Mouse (Mus musculus) neural tube, embryonic 13.5 days (tissue): Measurements from ENCODE around the gene Plce1. TPM values are rescaled to one million over a fixed set of nuclear protein-coding genes. Genes with fewer than 3 reads are reported as not detected.
"Not testable (repeated sequence)": the region's sequence is repeated elsewhere in the genome, so short reads cannot be mapped to it uniquely, and the experiment has no call there.

Experiments used
- ATAC-seq: fragments of 200-750 bp; cut with Nextera tagmentation; 2 replicates; pipeline ENCODE4 v1.8.0; 2017; ENCODE audit warnings: low read depth, mild to moderate bottlenecking, moderate TSS enrichment, moderate library complexity
- H3K27ac ChIP-seq: fragments of 300-500 bp; sonication (generic); replicated peaks from 2 replicates; pipeline ENCODE4 v1.5.1; 2015; ENCODE audit warnings: moderate library complexity, mild to moderate bottlenecking, inconsistent platforms
- H3K27me3 ChIP-seq: fragments of 300-500 bp; sonication (generic); 2 replicates; pipeline ENCODE4 v1.6.1; 2015; ENCODE audit warnings: mild to moderate bottlenecking, inconsistent platforms
- H3K36me3 ChIP-seq: fragments of 300-500 bp; sonication (generic); 2 replicates; pipeline ENCODE4 v1.6.1; 2015; ENCODE audit warnings: mild to moderate bottlenecking, inconsistent platforms
- H3K4me1 ChIP-seq: fragments of 300-500 bp; sonication (generic); replicated peaks from 2 replicates; pipeline ENCODE4 v1.6.1; 2015; ENCODE audit warnings: inconsistent platforms
- H3K4me2 ChIP-seq: fragments of 300-500 bp; sonication (generic); 2 replicates; pipeline ENCODE4 v1.6.1; 2015; ENCODE audit warnings: inconsistent platforms, mild to moderate bottlenecking, moderate library complexity
- H3K4me3 ChIP-seq: fragments of 300-500 bp; sonication (generic); 2 replicates; pipeline ENCODE4 v1.5.1; 2015; ENCODE audit warnings: mild to moderate bottlenecking, inconsistent platforms
- H3K9ac ChIP-seq: fragments of 300-500 bp; sonication (generic); 2 replicates; pipeline ENCODE4 v1.6.1; 2015; ENCODE audit warnings: moderate library complexity, mild to moderate bottlenecking, inconsistent platforms
- H3K9me3 ChIP-seq: fragments of 300-500 bp; sonication (generic); 2 replicates; pipeline ENCODE4 v1.6.1; 2016; ENCODE audit warnings: inconsistent platforms
- WGBS: fragments of 180-500 bp; shearing (Covaris S2); methylation state at CpG from one replicate; pipeline ENCODE4 v1.1.7; 2015; 5-methylcytosine and 5-hydroxymethylcytosine counted together
- polyA plus RNA-seq: library from polyadenylated mRNA; unstranded; fragments of >200 nt; fragmentation: Nextera tagmentation; extraction: Ambion mirVana; gene quantifications from 2 replicates; pipeline ENCODE4 v1.2.1, GENCODE M21; 2015

Gene Plce1
- polyA plus RNA-seq, 1 experiment from 2014 or later: 5.2 TPM

DNA sequence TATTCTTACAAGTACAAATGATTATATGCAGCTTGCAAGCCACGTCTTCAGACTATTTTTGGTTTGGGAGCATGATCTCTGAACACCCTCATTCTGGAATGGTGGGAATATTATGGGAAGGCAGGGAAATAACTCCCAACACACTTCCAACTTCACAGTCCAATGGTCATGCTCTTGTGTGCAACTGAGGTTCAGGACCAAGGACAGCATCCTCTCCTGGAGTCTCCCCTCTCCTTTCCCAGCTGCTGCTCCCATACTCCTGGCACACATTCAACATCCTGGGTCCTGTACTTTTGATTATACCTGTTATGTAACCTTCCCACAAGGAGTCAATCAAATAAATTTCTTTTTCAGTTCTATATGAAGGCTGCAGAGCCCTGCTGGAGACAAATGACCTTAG is 77.9 kb downstream of the Plce1 start:
- no peak for ATAC-seq
- WGBS: 76% methylated on average over 1 of the region's 1 CpGs
- Histone ChIP-seq H3K4me2 (no peak overlapping the region), H3K4me1 (no peaks in the 10 kb centered on the region), H3K9ac (no peak overlapping the region), H3K27me3 (no peaks in the 10 kb centered on the region), H3K4me3 (no peak overlapping the region), H3K27ac (no peak overlapping the region), H3K9me3 (no peaks in the 10 kb centered on the region), H3K36me3 (no peaks in the 10 kb centered on the region)

DNA sequence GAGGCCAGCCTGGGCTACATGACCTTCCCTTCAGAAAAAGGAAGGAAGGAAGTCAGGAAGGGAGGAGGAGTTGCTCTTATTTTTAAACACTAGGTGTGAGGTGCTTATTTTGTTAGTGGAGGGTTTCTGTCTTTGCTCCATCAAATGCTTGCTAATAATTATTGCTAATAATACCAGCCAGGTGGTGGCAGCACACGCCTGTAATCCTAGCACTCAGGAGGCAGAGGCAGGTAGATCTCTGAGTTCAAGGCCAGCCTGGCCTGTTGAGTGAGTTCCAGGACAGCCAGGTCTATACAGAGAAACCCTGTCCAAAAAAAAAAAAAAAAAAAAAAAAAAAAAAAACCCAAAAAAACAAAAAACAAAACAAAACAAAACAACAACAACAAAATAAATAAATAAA is 81.0 kb downstream of the Plce1 start:
- H3K4me1 ChIP-seq: peaks cover 12% of the 10 kb centered on the region
- ATAC-seq, H3K9me3 ChIP-seq: not testable (repeated sequence)

DNA sequence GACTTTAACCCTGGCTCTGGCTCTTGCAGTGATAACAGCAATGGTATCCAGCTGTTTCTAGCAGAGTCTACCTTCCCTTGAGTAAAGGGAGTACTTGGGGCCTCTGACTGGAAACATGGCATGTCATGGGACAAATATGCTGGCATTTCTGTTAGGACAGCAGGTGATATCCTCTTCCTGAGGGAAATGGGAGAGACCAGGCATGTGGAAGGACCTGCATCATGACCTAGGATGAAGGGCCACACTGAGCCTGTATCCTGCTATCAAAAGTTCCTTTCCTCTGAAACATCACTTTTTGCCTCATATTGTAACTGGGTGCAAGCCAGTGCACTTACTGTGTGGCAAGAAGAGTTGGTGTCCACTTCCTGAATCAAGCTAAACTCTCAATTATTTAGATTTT is 85.2 kb downstream of the Plce1 start:
- H3K4me2 ChIP-seq: no peak overlapping the region
- no peak overlapping the region for H3K27ac ChIP-seq
- no peak for ATAC-seq

More for the DNA sequence above, 81.0 kb downstream of the Plce1 start:
- not testable (repeated sequence) for H3K27ac ChIP-seq, H3K27me3 ChIP-seq, H3K36me3 ChIP-seq, H3K9ac ChIP-seq, H3K4me2 ChIP-seq, H3K4me3 ChIP-seq
- WGBS: 86% methylated on average over 1 of the region's 1 CpGs

DNA sequence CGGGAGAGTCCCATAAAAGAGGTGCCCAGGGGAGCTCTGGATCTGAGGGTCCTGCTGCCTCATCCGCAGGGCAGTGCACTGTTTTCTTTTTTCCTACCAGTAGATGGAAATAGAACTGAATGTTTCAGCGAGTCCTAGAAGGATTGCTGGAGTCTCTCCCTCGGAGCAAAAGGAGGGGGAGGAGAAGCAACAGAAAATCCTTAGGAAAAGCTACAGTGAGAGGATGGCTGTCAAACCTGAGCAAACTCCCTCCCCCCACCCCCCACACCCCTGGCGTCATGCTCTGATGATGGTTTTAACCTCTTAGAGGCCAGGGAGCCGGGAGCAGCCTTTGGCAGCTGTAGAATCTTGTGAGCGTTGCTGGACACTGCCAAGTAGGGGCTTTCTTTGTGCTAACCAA is 85.8 kb downstream of the Plce1 start:
- Histone ChIP-seq H3K9me3 (no peaks in the 10 kb centered on the region), H3K27me3 (no peaks in the 10 kb centered on the region), H3K9ac (peak overlapping the region; percentile 38; the same call in 1 of the 2 replicates), H3K4me3 (no peak overlapping the region), H3K4me1 (peaks cover 23% of the 10 kb centered on the region), H3K36me3 (no peaks in the 10 kb centered on the region), H3K4me2 (peak overlapping the region; percentile 37), H3K27ac (peak overlapping the region; percentile 13; the same call in 1 of the 2 replicates)
- 6% methylated on average over 7 of the region's 7 CpGs for WGBS
- peak; percentile 56 for ATAC-seq

More for the DNA sequence above, 85.2 kb downstream of the Plce1 start:
- H3K9ac ChIP-seq: no peak overlapping the region
- H3K4me1 ChIP-seq: peaks cover 23% of the 10 kb centered on the region
- H3K4me3 ChIP-seq: no peak overlapping the region
- no peaks in the 10 kb centered on the region for H3K9me3 ChIP-seq
- no peaks in the 10 kb centered on the region for H3K36me3 ChIP-seq
- no peaks in the 10 kb centered on the region for H3K27me3 ChIP-seq

DNA sequence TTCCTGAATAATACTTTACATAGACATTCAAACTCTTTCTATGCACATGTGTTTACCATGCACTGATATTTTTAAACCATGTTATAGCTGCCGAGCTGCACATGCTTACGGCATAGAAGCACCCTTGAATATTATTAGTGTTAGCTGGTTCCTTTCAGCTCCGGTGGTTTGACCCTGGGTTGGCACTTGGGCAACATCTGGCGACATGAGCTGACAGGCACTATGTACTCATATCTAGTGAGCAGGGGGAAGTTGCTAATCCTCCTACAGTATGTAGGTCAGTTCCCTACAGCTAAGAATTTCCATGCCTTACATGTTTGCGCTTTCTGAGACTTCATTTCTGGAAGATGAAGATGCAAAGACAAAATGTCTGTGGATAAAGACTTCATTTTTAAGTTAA is 86.4 kb downstream of the Plce1 start:
- ATAC-seq: peak; percentile 19; the same call in 1 of the 2 replicates
- H3K36me3 ChIP-seq: no peaks in the 10 kb centered on the region
- no peak overlapping the region for H3K9ac ChIP-seq
- no peaks in the 10 kb centered on the region for H3K9me3 ChIP-seq
- H3K27ac ChIP-seq: no peak overlapping the region
- WGBS: 68% methylated on average over 5 of the region's 5 CpGs
- peaks cover 23% of the 10 kb centered on the region for H3K4me1 ChIP-seq
- no peak overlapping the region for H3K4me2 ChIP-seq
- H3K27me3 ChIP-seq: no peaks in the 10 kb centered on the region
- no peak overlapping the region for H3K4me3 ChIP-seq

DNA sequence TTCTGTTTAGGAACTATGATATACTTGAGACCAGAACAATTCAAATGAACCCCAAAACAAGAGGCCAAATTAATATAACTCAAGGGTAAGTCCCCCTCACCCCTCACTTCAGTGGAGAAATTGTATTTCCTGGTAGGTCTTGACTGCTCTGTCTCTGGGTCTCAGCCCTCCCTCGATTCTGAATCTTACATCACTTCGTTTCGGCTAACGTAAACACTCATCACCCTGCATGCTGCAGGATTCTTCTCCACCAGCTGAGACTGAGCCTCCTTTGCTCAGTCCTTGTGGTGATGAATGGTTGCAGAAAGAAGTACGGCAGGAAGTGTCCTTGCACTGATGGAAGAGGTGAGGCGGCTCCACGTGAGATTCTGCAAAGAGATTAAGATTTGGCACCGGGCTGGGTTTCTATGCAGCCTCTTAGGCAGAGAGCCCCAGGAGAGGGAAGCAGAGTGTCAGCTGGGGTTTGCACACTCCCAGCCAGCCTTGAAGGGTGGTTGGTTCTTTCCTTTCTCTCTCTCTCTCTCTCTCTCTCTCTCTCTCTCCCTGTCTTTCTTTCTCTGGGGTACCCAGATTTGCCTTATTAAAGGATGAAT is 97.7 kb downstream of the Plce1 start:
- 0 out of 2 replicates have a peak overlapping the region, but pooled peaks have one; percentile 28 for H3K27ac ChIP-seq
- H3K36me3 ChIP-seq: no peaks in the 10 kb centered on the region
- H3K4me1 ChIP-seq: peaks cover 14% of the 10 kb centered on the region
- WGBS: 62% methylated on average over 8 of the region's 8 CpGs
- H3K9me3 ChIP-seq: no peaks in the 10 kb centered on the region
- no peaks in the 10 kb centered on the region for H3K27me3 ChIP-seq
- no peak overlapping the region for H3K4me2 ChIP-seq
- H3K9ac ChIP-seq: no peak overlapping the region
- H3K4me3 ChIP-seq: no peak overlapping the region
- ATAC-seq: no peak

DNA sequence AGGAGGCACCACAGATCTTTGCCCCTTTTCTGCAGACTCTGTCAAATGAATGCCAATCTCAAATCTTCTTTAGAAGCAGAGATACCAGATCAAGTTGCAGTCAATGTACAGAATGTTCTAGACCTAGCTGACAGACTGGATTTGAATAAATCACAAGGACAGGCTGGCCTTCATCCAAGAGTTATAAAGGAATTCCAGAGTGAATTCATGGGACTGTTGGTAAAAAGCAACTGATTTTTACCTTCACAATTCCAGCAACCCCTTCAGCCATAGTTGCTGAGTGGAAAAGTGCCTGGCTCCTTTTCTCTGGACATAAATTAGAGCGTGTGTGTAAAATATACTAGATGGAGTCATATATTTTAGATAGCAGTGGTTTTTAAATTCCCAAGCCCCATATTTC is 102.0 kb downstream of the Plce1 start:
- WGBS: 86% methylated on average over 1 of the region's 1 CpGs
- H3K4me3 ChIP-seq: no peak overlapping the region
- no peaks in the 10 kb centered on the region for H3K27me3 ChIP-seq
- ATAC-seq: no peak
- H3K4me2 ChIP-seq: no peak overlapping the region
- no peak overlapping the region for H3K9ac ChIP-seq
- no peaks in the 10 kb centered on the region for H3K36me3 ChIP-seq
- peaks cover 21% of the 10 kb centered on the region for H3K4me1 ChIP-seq
- no peaks in the 10 kb centered on the region for H3K9me3 ChIP-seq
- no peak overlapping the region for H3K27ac ChIP-seq

DNA sequence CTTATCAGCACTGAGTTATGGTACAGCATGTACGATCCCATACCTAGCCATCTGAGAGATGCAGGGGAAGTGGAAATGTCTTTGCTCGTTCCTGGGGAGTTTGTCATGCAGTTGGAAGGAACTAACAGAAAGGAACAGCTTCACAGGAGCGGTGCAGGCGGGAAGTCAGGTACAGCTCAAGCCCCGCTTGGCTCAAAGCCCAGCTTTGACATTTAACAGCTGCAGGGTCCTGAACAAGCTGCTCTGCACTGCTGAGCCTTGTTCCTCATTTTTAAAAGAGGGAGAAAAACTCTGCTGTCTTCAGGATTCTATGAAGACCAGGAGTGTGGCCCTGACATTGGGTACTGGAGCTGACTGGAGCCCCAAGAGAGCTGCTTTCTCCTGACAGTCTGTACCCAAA is 106.7 kb downstream of the Plce1 start:
- H3K4me3 ChIP-seq: no peak overlapping the region
- WGBS: 69% methylated on average over 5 of the region's 5 CpGs
- no peak overlapping the region for H3K4me2 ChIP-seq
- no peaks in the 10 kb centered on the region for H3K27me3 ChIP-seq
- no peaks in the 10 kb centered on the region for H3K36me3 ChIP-seq
- peaks cover 15% of the 10 kb centered on the region for H3K4me1 ChIP-seq
- H3K27ac ChIP-seq: no peak overlapping the region
- H3K9ac ChIP-seq: no peak overlapping the region
- no peak for ATAC-seq
- no peaks in the 10 kb centered on the region for H3K9me3 ChIP-seq

DNA sequence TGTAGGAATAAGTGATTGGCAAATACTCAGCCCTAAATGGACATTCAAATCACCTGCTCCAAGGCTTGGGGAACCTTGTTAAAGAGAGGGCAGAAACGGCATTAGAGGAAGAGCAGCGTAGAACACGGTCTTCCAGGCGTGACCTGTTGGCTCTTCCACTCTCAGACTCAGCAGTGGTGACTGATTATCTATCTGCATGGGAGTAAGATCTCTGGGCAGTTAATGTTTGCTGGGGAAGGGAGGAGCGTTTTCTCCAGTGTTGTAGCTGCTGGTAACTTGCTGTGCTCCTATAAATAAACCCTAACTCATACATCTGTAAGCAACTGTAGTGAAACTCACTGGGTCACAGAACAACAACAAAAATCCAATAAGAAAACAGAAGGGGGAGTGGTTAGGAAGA is 108.6 kb downstream of the Plce1 start:
- no peaks in the 10 kb centered on the region for H3K27me3 ChIP-seq
- H3K4me1 ChIP-seq: peaks cover 8% of the 10 kb centered on the region
- no peak overlapping the region for H3K4me3 ChIP-seq
- no peak overlapping the region for H3K27ac ChIP-seq
- WGBS: 80% methylated on average over 5 of the region's 5 CpGs
- no peak overlapping the region for H3K9ac ChIP-seq
- ATAC-seq: no peak
- no peak overlapping the region for H3K4me2 ChIP-seq
- H3K36me3 ChIP-seq: no peaks in the 10 kb centered on the region
- no peaks in the 10 kb centered on the region for H3K9me3 ChIP-seq

DNA sequence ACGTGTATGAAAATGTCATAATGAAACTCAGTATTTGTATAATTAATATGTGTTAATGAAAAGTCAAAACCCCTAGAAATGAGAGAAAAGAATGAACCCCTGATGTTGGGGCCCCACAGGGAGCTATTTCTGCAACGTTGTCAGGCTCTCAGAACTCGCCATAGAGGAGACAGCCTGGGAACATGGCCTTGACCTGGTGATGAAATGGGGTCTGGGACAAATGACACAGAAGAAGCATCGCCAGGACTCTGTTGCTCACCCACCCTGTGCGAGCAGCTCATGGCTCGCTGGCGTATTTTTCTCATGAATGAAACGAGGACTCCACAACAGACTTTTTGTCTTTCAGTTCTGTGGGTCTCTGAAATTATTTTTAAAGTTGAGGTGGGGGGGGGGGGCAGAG is 109.0 kb downstream of the Plce1 start:
- 88% methylated on average over 8 of the region's 8 CpGs for WGBS
- Histone ChIP-seq H3K9ac (no peak overlapping the region), H3K4me3 (no peak overlapping the region), H3K27ac (no peak overlapping the region), H3K9me3 (no peaks in the 10 kb centered on the region), H3K4me1 (peaks cover 8% of the 10 kb centered on the region), H3K4me2 (no peak overlapping the region), H3K36me3 (no peaks in the 10 kb centered on the region), H3K27me3 (no peaks in the 10 kb centered on the region)
- ATAC-seq: no peak

DNA sequence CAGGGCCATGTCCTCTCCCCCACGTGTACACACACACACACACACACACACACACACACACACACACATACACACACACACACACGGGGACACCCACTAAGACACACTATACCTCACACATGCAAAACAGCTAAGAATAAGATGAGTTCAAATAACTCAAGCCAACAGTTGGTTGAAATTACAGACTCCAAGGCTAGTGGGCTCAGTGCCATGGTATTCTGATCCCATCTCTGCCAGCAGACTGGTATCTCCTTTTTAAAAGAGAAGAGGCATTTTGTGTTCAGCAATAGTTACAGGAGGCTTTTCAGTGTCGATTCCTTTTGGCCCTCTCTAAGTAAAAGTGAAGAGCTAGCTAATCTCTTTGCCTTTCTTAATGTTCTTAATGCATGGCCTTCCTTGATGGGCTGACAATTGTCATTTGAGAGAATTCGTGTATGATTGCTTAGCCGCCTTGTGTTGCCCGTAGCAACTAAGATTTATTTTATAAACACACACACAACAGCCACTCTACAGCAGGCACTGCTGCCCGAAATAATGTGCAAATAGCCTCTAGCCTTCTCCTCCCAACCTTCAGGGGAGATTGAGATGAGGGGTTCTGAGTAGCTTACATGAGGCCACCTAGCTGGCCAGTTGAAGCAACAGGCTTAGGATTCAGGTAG is 111.8 kb downstream of the Plce1 start:
- H3K27me3 ChIP-seq: no peaks in the 10 kb centered on the region
- H3K4me2 ChIP-seq: no peak overlapping the region
- no peak overlapping the region for H3K27ac ChIP-seq
- peaks cover 3% of the 10 kb centered on the region for H3K4me1 ChIP-seq
- no peaks in the 10 kb centered on the region for H3K36me3 ChIP-seq
- H3K9me3 ChIP-seq: no peaks in the 10 kb centered on the region
- WGBS: 83% methylated on average over 7 of the region's 7 CpGs
- H3K4me3 ChIP-seq: no peak overlapping the region
- no peak for ATAC-seq
- H3K9ac ChIP-seq: no peak overlapping the region

DNA sequence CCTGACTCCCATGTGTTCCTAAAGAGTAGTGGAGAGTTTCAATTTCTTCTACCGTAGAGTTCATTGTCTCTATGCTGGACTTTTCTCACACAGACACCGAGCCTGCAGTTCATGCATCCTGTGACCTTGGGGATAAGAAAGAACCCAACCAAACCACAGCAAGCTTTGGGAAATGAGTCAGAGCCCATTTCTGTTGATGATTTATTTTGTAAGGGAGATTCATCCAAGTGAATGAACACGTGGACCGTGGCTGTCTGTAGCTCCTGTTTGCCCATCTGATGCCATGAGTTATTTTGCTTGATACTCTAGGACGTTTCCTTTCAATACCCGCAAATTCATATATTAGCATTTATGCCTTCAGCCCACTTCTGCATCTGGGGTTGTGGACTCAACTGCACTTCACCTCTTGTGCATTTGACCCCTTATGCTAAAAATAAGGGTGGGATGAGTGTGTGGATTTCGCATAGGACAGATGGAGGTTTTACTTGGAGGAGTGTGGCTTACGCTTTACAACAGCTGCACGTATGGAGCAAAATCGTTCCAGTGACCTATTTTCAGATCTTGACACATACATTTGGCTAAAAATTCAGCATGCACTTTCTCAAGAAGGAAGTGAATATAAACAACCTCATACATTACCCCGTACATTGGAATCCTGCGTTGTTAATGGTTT is 112.5 kb downstream of the Plce1 start:
- ATAC-seq: no peak
- Histone ChIP-seq H3K9ac (no peak overlapping the region), H3K36me3 (no peaks in the 10 kb centered on the region), H3K27me3 (no peaks in the 10 kb centered on the region), H3K27ac (no peak overlapping the region), H3K4me1 (no peaks in the 10 kb centered on the region), H3K4me2 (no peak overlapping the region), H3K4me3 (no peak overlapping the region), H3K9me3 (no peaks in the 10 kb centered on the region)
- 85% methylated on average over 12 of the region's 12 CpGs for WGBS
